Mouse (Mus musculus) heart, embryonic 14.5 days (tissue): ENCODE measurements around the gene Prkcb. TPM values are rescaled to one million over a fixed set of nuclear protein-coding genes. Genes with fewer than 3 reads are reported as not detected.

Experiments used
- ATAC-seq: fragments of 200-750 bp; cut with Nextera tagmentation; 2 replicates; pipeline ENCODE4 v1.8.0; 2017; ENCODE audit warnings: low read depth, moderate TSS enrichment; ENCODE audit not compliant: insufficient number of reproducible peaks, insufficient read depth, low FRiP score
- H3K27ac ChIP-seq, 2 experiments: fragments of 200-500 bp in 1 of 2; fragments of 300-500 bp in 1 of 2; sonication (generic) in 1 of 2; replicated peaks in 1 of 2; 2 replicates each; pipeline ENCODE4 v1.5.1; 2012 to 2014; ENCODE audit warnings: low read depth in 2 of 2, low read length in 2 of 2, control low read depth in 1 of 2, mild to moderate bottlenecking in 1 of 2, mixed read lengths in 1 of 2; ENCODE audit not compliant: control insufficient read depth in 1 of 2, insufficient read depth in 1 of 2
- H3K27me3 ChIP-seq: fragments of 300-500 bp; sonication (generic); 2 replicates; pipeline ENCODE4 v1.6.1; 2014; ENCODE audit warnings: mild to moderate bottlenecking, low read length, control low read depth; ENCODE audit not compliant: control insufficient read depth, insufficient read depth
- H3K36me3 ChIP-seq: fragments of 300-500 bp; sonication (generic); 2 replicates; pipeline ENCODE4 v1.6.1; 2014; ENCODE audit warnings: mild to moderate bottlenecking, control low read depth, low read length, mixed read lengths; ENCODE audit not compliant: control insufficient read depth, insufficient read depth
- H3K4me1 ChIP-seq, 2 experiments: fragments of 200-500 bp in 1 of 2; fragments of 300-500 bp in 1 of 2; sonication (generic) in 1 of 2; 2 replicates each; pipeline ENCODE4 v1.6.1; 2012 to 2014; ENCODE audit warnings: low read length in 2 of 2, control low read depth in 1 of 2, mixed read lengths in 1 of 2; ENCODE audit not compliant: control insufficient read depth in 2 of 2, insufficient read depth in 2 of 2
- H3K4me2 ChIP-seq: fragments of 300-500 bp; sonication (generic); 2 replicates; pipeline ENCODE4 v1.6.1; 2014; ENCODE audit warnings: mild to moderate bottlenecking, low read length
- H3K4me3 ChIP-seq, 2 experiments: fragments of 200-500 bp in 1 of 2; fragments of 300-500 bp in 1 of 2; sonication (generic) in 1 of 2; 2 replicates each; pipeline ENCODE4 v1.5.1; 2012 to 2014; ENCODE audit warnings: low read length in 2 of 2, mild to moderate bottlenecking in 2 of 2, control low read depth in 1 of 2, low read depth in 1 of 2, moderate library complexity in 1 of 2; ENCODE audit not compliant: control insufficient read depth in 1 of 2, insufficient read depth in 1 of 2
- H3K9ac ChIP-seq: fragments of 300-500 bp; sonication (generic); 2 replicates; pipeline ENCODE4 v1.6.1; 2014; ENCODE audit warnings: mild to moderate bottlenecking, low read length
- H3K9me3 ChIP-seq: fragments of 300-500 bp; sonication (generic); 2 replicates; pipeline ENCODE4 v1.6.1; 2016; ENCODE audit warnings: low read length, control low read depth; ENCODE audit not compliant: control insufficient read depth
- WGBS: fragments of 180-500 bp; shearing (Covaris S2); extraction: QIAGEN DNeasy Blood & Tissue Kit; methylation state at CpG from one replicate; pipeline ENCODE4 v1.1.7; 2014; 5-methylcytosine and 5-hydroxymethylcytosine counted together
- polyA plus RNA-seq: library from polyadenylated mRNA; unstranded; fragments of >200 nt; fragmentation: Nextera tagmentation; extraction: Ambion mirVana; gene quantifications from 2 replicates; pipeline ENCODE4 v1.2.1, GENCODE M21; 2014

Gene Prkcb
- polyA plus RNA-seq, 1 experiment from 2014 or later, result 6.7 TPM

- Histone ChIP-seq H3K4me3 (no peak overlapping the region), H3K27me3 (no peaks in the 10 kb centered on the region), H3K9me3 (peaks cover 4% of the 10 kb centered on the region; the same call in 1 of the 2 replicates), H3K36me3 (no peaks in the 10 kb centered on the region), H3K4me1 (peaks cover 0 to 6% of the 10 kb centered on the region in 2 experiments; a peak in 2 of 4 replicates), H3K4me2 (no peak overlapping the region), H3K27ac (no peak overlapping the region), H3K9ac (no peak overlapping the region)
- ATAC-seq, result no peak
- 85% methylated on average over 11 of the region's 11 CpGs for WGBS
These were observed 239.7 kb downstream of the Prkcb start for GRCm38 (mm10) chr7:122528201-122528600.

GRCm38 (mm10) chr7:122528646-122529045 is 240.1 kb downstream of the Prkcb start:
- Histone ChIP-seq H3K27me3 (no peaks in the 10 kb centered on the region), H3K36me3 (no peaks in the 10 kb centered on the region), H3K4me3 (no peak overlapping the region), H3K9ac (no peak overlapping the region), H3K9me3 (peaks cover 4% of the 10 kb centered on the region; the same call in 1 of the 2 replicates), H3K27ac (no peak overlapping the region), H3K4me1 (peaks cover 0 to 6% of the 10 kb centered on the region in 2 experiments; a peak in 2 of 4 replicates), H3K4me2 (no peak overlapping the region)
- ATAC-seq, result no peak
- 86% methylated on average over 5 of the region's 5 CpGs for WGBS

GRCm38 (mm10) chr7:122533566-122534360 is 245.2 kb downstream of the Prkcb start:
- Histone ChIP-seq H3K4me1 (peaks cover 0 to 6% of the 10 kb centered on the region in 2 experiments; a peak in 2 of 4 replicates), H3K4me3 (no peak overlapping the region), H3K27me3 (no peaks in the 10 kb centered on the region), H3K27ac (no peak overlapping the region), H3K36me3 (no peaks in the 10 kb centered on the region), H3K9me3 (peaks cover 4% of the 10 kb centered on the region; the same call in 1 of the 2 replicates), H3K9ac (no peak overlapping the region), H3K4me2 (no peak overlapping the region)
- WGBS, result 82% methylated on average over 9 of the region's 9 CpGs
- no peak for ATAC-seq

GRCm38 (mm10) chr7:122544616-122545015 is 256.1 kb downstream of the Prkcb start:
- H3K4me1 ChIP-seq, result no peaks in the 10 kb centered on the region
- 71% methylated on average over 3 of the region's 3 CpGs for WGBS

GRCm38 (mm10) chr7:122556575-122557140 is 268.1 kb downstream of the Prkcb start:
- no peak overlapping the region for H3K27ac ChIP-seq
- no peaks in the 10 kb centered on the region for H3K36me3 ChIP-seq
- H3K4me1 ChIP-seq, result peaks cover 0 to 3% of the 10 kb centered on the region in 2 experiments; a peak in 1 of 4 replicates
- WGBS, result 56% methylated on average over 6 of the region's 6 CpGs
- no peaks in the 10 kb centered on the region for H3K9me3 ChIP-seq
- H3K4me3 ChIP-seq, result no peak overlapping the region
- H3K4me2 ChIP-seq, result no peak overlapping the region
- no peak for ATAC-seq
- H3K27me3 ChIP-seq, result no peaks in the 10 kb centered on the region
- no peak overlapping the region for H3K9ac ChIP-seq

More at GRCm38 (mm10) chr7:122544616-122545015, 256.1 kb downstream of the Prkcb start:
- Histone ChIP-seq H3K4me3 (no peak overlapping the region), H3K36me3 (no peaks in the 10 kb centered on the region), H3K9ac (no peak overlapping the region), H3K9me3 (no peaks in the 10 kb centered on the region), H3K4me2 (no peak overlapping the region), H3K27me3 (no peaks in the 10 kb centered on the region), H3K27ac (no peak overlapping the region)
- ATAC-seq, result no peak

GRCm38 (mm10) chr7:122558085-122558811 is 269.7 kb downstream of the Prkcb start:
- H3K4me2 ChIP-seq, result no peak overlapping the region
- no peak overlapping the region for H3K9ac ChIP-seq
- ATAC-seq, result no peak
- no peak overlapping the region for H3K27ac ChIP-seq
- 61% methylated on average over 7 of the region's 7 CpGs for WGBS
- H3K4me3 ChIP-seq, result no peak overlapping the region
- no peaks in the 10 kb centered on the region for H3K27me3 ChIP-seq
- H3K9me3 ChIP-seq, result no peaks in the 10 kb centered on the region
- H3K36me3 ChIP-seq, result no peaks in the 10 kb centered on the region
- peaks cover 2 to 10% of the 10 kb centered on the region in 2 experiments; a peak in 2 of 4 replicates for H3K4me1 ChIP-seq

- no peaks in the 10 kb centered on the region for H3K9me3 ChIP-seq
- H3K4me3 ChIP-seq, result no peak overlapping the region
- peaks cover 2 to 11% of the 10 kb centered on the region in 2 experiments; a peak in 2 of 4 replicates for H3K4me1 ChIP-seq
- no peak for ATAC-seq
- H3K27me3 ChIP-seq, result no peaks in the 10 kb centered on the region
- no peak overlapping the region for H3K9ac ChIP-seq
- H3K4me2 ChIP-seq, result no peak overlapping the region
- no peaks in the 10 kb centered on the region for H3K36me3 ChIP-seq
- no peak overlapping the region for H3K27ac ChIP-seq
- WGBS, result 25% methylated on average over 6 of the region's 6 CpGs
These were observed 270.4 kb downstream of the Prkcb start for GRCm38 (mm10) chr7:122558912-122559311.
